Mouse (Mus musculus) granulocyte monocyte progenitor cell, adult 5-6 weeks (primary cell): ENCODE data around the gene Lingo1. TPM values are rescaled to one million over a fixed set of nuclear protein-coding genes. Genes with fewer than 3 reads are reported as not detected.

Source experiments
- ATAC-seq: replicated peaks from 2 replicates; pipeline ENCODE4 v1.8.0; 2016; ENCODE audit warnings: mild to moderate bottlenecking, moderate TSS enrichment, inconsistent platforms; ENCODE audit not compliant: poor library complexity, severe bottlenecking
- total RNA-seq, 2 experiments: library from RNA; stranded (forward) in 1 of 2; stranded (reverse) in 1 of 2; fragments of 200-712, 200-1000 nt in 1 of 2; fragments of >200 nt in 1 of 2; fragmentation: Nextera tagmentation in 1 of 2; gene quantifications; 2 replicates each; pipeline ENCODE4 v1.2.3; 2014 to 2017

Lingo1 gene
- total RNA-seq, 2 experiments from 2014 or later = not detected

DNA sequence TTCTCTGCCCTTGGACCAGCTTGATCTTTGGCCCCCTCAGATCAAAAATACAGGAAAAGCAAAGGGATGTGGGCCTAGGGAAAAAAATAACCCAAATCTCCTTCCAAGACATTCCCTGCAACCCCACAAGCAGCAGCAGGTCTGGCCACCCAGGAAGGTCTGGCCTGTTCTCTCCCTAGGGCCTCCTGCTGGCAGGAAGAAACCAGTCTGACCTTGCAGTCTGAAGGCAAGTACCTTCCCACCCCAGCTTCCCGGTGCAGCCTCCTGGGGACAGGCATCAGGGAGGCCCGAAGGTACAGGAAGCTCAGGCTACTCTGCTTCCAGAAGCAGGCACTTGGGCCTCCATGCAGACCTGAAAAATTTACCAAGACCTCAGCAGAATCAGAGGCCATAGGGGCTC lies 67.1 kb downstream of the Lingo1 start:
- no peak for ATAC-seq

DNA sequence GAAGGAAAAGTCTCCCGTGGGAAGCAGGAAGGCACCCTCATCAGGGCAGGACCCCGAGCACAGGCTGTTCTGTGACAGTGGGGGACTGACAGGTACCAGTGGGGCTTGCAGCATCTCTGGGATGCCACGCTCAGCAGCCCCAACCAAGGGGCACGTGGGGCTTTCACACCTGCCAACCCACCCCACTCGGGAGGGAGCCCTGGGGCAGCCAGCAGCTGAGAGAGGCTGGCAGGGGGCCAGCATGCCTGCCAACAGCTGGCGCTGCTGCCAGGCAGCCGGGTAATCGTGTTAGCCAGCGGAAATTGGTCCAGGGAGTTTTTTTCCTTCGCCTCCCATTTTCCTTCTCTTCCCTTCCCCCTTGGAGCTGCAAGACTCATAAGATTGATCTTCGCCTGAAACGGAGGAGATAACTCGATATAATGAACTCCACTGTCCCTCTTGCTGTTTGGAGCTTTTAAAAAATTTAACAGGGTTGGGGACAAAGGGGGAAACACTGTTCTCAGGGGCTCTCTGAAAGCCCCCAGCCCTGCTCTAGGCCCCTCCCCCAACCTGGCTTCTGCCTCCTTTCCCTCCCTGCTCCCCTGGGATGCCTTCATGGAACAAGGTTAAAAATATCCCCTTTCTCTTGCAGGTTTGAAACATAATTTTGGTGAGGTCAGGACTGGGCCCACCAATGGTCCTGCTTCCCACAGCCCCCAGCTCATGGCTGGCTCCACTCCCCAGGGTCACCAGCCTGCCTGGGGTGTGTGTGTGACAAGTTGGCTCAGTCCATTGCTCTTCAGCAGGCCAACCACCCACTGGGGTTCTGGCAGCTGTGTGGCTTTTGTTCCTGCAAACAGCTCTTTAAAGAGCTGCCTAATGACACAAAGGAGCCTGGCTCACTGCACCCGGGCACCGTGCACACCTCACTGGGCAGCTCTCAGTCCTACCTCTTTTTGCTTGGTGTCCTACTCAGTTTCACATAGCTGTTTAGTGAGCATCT lies 68.3 kb downstream of the Lingo1 start:
- no peak for ATAC-seq

DNA sequence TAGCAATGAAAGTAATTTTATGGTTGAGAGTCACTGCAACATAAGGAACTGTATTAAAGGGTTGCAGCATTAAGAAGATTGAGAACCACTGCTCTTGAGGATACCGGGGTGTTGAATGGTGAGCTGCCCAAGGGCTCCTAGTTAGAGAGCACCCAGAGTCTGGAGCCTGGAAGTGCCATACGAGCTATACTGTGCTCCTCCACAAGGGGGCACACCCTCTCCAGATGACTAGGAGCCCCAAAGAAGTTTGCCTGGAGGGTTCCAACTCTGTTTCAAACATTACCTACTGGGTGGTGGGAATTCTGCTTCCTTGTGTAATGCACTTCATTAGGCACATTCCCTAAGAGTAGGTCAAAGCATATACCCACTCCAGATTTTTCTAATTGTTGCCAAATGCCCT lies 70.5 kb downstream of the Lingo1 start:
- ATAC-seq = peak; percentile 40; the same call in 1 of the 2 replicates

- ATAC-seq = no peak
Measured at GRCm38 (mm10) chr9:56722089-56722825, 74.0 kb downstream of the Lingo1 start.

- no peak for ATAC-seq
Measured at GRCm38 (mm10) chr9:56718984-56719383, 77.3 kb downstream of the Lingo1 start.

GRCm38 (mm10) chr9:56716565-56716964 lies 79.7 kb downstream of the Lingo1 start:
- no peak for ATAC-seq

DNA sequence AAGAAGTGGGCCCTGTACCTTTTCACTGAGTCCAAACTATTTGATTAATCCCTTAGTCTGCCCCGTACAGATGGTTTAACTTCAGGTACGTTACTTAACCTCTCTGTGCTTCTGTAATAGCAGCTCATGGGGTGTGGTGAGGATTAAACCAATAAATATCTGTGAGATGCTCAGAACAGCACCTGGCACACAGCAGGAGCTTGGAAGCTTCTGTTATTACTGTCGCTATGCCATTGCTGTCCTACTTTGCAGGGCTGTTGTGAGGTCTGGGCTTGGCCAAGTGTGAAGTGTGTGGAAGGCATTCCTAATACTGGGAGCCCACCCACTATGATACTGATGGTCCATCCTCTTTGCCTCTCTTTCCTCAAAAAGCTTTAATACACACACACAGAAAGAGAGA lies 80.2 kb downstream of the Lingo1 start:
- ATAC-seq = no peak

GRCm38 (mm10) chr9:56714391-56714790 lies 81.9 kb downstream of the Lingo1 start:
- ATAC-seq = no peak

GRCm38 (mm10) chr9:56712667-56713369 lies 83.5 kb downstream of the Lingo1 start:
- no peak for ATAC-seq

DNA sequence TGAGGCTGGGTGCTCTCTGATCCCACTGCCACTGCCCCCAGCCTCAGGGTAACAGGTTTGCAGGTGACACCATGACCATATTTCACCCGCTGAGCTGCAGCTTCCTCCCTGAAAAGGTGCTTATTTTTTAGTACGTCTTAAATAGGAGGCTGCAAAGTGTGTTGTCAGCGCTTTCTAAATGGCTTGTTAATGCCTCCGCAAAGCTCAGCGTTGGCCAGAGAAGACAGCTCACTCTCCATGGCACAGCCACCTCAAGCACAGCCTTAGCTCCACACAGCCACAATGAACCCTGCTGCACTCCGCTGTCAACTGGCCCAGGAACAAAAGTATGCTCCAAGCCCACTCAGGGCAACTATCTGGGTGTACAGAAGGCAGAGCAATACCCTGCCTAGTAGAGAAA lies 85.3 kb downstream of the Lingo1 start:
- ATAC-seq = no peak

DNA sequence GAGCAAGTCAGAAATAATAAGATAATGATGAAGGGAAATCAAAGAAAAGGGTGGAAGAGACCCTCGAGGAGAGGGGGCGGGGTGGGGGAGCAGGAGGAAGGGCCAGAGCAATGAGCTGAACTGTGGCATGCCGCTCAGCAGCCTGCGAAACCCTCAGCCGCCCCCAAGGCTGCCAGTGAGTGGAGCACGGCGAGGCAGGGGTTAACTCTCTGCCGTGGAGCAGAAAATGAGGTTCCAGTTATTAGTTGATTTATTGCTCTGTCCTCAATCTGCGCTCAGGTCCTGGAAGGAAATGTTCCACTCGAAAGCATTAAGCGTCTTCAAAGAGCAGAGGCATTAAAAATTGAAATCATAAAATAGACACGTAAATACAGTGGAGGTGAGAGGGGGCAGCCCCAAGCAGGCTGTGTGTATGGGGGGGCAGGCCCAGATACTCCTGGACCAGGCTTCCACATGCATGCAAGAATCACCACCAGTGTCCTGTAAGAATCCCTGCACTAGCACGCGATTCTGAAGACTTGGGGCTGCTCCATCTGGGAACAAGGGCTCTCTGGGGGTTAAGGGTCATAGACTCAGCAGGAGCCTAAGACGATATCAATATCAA lies 89.7 kb downstream of the Lingo1 start:
- ATAC-seq = no peak

DNA sequence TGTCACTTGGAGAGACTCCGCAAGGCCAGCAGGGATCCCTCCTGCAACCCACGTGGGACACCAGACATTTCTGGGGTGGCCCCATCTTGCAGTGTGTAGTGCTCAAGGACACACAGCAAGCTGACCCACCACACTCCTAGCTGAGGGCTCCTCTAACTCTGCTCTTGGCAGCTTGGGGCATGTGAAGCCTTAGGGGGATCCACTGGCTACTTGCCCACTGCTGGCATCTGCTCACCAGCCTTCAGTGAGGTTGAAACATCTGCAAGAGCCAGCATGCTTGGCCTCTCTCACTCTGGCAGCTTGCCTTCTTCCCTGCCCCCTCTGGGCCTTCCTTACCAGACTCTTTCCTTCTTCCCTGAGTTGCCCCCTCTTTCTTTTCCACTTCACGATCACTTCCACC lies 94.9 kb downstream of the Lingo1 start:
- ATAC-seq = no peak

DNA sequence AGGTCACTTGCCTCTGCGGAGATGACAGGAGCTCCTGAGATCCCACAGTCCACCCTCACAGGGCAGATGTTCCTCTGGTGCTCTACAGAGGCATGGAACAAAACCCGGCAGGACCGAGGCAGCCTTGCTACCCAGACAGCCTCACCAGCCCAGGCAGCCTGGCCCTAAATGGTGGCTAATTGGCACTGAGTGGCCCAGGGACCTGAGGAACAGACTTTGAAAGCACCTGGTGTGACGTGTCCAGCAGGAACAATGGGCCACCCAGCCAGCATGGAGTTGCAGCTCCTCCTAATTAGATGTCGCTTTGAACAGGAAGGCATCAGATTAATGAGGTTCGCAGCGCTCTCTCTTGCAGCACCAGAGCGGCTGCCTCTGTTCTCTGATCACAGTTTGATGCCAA lies 95.4 kb downstream of the Lingo1 start:
- no peak for ATAC-seq

DNA sequence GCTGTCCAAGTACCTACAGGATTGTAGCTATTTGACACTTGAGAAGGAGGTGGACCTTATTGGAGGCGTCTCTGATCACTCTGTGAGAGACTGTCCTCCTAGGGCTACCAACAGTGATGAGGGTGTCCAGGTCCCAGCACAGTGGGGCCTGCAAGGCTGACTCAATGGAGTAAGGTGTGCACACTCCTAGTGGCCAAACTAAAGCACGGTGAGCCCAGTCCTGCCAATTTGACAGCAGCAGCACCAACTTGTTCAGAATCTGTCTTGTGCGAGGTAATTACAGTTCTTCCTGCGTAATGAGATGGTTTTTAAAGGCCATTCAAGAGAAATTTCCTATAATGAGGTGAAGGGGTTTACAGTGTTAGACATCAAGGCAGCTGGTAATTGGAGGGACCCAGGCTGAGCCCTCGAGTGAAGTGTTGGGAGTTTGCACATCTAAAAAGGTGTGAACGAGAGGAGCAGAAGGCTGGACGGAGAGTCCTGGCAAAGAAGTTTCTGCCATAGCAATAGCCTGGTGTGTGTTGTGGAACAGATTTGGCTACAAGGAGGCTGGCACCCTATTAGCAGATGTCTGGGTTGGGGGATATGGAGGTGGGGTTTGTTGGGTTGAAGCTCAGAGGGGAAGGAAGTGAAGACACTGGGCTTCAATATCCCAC lies 97.4 kb downstream of the Lingo1 start:
- ATAC-seq = no peak

- no peak for ATAC-seq
Measured at GRCm38 (mm10) chr9:56694079-56694478, 102.2 kb downstream of the Lingo1 start.

DNA sequence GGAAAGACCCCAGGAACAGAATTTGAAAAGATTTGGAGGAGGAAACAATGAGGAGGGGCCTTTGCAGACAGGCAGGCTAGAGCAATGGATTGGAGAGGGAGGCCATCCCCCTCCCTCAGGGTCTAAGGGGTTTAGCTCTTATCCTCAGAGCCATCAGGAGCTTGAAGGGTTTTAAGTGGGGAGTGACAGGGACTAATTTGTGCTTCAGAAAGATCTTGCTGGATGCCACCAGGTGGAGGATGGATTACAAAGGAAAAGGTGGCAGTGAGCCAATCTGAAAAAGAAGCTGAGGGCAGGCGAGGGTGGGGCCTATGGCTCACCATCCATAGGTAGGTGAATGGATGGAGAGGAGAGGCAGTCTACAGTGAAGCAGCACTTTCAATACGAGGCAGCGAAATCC lies 105.0 kb downstream of the Lingo1 start:
- ATAC-seq = no peak

DNA sequence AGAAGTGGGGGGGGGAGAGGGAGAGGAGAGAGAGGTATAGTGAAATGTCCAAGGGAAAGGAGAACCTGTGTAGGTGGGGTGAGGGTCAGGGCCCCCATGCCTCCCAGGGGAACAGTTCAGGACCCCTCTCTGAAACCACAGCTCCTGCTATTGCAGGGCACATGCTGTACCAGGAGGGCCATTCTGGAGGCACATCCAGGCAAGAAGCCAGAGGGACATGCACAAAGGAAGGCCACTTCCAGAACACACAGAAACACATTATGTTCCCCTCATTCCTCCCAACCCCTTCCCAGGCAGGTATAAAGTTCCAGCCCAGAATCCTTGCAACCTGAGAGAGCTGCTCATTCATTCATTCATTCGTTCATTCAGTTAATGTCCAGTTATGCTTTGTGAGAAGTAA lies 105.6 kb downstream of the Lingo1 start:
- ATAC-seq = no peak

- ATAC-seq = no peak
Measured at GRCm38 (mm10) chr9:56687490-56687889, 108.8 kb downstream of the Lingo1 start.

DNA sequence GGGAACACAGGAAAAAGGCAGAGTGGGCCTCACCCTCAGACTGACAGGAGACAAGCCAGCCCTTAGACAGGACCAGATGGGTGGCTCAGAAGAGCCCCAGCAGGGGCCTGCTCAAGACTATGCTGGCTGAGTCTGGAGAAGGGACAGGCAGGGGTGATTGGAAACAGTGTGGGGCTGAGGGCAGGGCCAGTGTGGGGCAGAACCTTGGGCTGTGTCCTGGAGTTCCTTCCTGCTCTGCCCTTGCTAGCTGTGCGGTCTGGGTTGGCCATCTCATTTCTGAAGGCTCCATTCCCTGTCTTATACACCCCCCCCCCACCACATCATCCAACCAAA lies 109.2 kb downstream of the Lingo1 start:
- no peak for ATAC-seq
